Mouse (Mus musculus) lung, adult 10 weeks (tissue): ENCODE measurements around the gene Klk1b27. TPM values are rescaled to one million over a fixed set of nuclear protein-coding genes. Genes with fewer than 3 reads are reported as not detected.

ENCODE experiments used
- polyA plus RNA-seq: library from polyadenylated mRNA; stranded (reverse); fragments of 350-450 nt; fragmentation: Illumina TruSeq; extraction: RNeasy Lipid Tissue Mini Kit (QIAGEN cat#74804); gene quantifications from one replicate; pipeline ENCODE4 v1.2.3, GENCODE M21; 2014; ENCODE audit warnings: low read depth, low replicate concordance; ENCODE audit not compliant: insufficient read depth

Gene Klk1b27
- not detected for polyA plus RNA-seq

DNA sequence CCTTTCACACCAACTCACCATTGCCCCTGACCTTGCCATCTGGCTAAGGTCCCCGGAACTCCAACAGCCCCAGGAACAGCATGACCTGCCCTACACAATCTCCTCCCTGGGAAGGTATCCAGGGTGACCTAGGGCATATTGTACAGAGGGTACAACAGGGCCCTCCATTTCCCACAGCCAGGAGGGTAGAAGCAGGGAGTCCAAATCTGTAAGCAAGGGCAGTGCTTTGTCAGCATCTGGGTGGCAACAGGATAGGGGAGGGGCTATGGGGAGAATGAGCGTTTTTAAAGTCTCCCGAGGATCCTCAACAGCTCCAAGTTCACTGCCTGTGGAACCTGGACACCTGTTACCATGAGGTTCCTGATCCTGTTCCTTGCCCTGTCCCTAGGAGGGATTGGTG, at the start of gene Klk1b27:
TSS of gene Klk1b27 (plus strand) at position 301 of the 400 bp plus-strand sequence.

DNA sequence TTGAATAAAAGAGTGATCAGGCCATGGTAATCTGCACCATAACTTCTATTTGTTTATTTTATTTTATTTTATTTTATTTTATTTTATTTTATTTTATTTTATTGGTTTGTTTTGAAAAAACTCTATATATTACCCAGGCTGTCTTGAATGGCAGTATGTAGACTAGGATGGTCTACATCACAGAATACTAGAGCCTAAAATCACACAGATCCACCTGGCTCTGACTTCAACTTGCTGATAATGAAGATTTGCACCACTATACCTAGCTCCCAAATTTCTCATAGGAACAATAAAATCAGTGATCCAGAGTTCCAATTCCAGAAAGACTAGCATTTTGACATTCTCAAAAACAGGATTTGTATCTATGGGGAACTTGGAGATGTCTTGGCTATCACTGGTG, 40.2 kb upstream of the Klk1b27 start, which contains the start of gene Klk1b26:
TSS of gene Klk1b26 (plus strand) at position 301 of the 400 bp plus-strand sequence.

GRCm38 (mm10) chr7:44102028-44102427, 49.9 kb downstream of the Klk1b27 start, which contains the start of gene Klk1b21:
TSS of gene Klk1b21 (plus strand) at chr7:44102328.

Other genes with a start within 250 kb of the Klk1b27 start
- gene Klk7, start 241.0 kb upstream of the Klk1b27 start, polyA plus RNA-seq: not detected
- not detected for gene Klk6, start 227.8 kb upstream of the Klk1b27 start, polyA plus RNA-seq
- not detected for gene Klk5, start 210.3 kb upstream of the Klk1b27 start, polyA plus RNA-seq
- gene Klk4, start 171.1 kb upstream of the Klk1b27 start, polyA plus RNA-seq: not detected
- gene Klk15, start 118.5 kb upstream of the Klk1b27 start, polyA plus RNA-seq: not detected
- gene Klk1b8, start 101.6 kb upstream of the Klk1b27 start, polyA plus RNA-seq: not detected
- gene Klk1b1, start 85.5 kb upstream of the Klk1b27 start, polyA plus RNA-seq: not detected
- not detected for gene Klk1b9, start 76.2 kb upstream of the Klk1b27 start, polyA plus RNA-seq
- gene Klk1b11, start 56.4 kb upstream of the Klk1b27 start, polyA plus RNA-seq: not detected
- not detected for gene Klk1b26, start 40.1 kb upstream of the Klk1b27 start, polyA plus RNA-seq
- not detected for gene Klk1b21, start 50.0 kb downstream of the Klk1b27 start, polyA plus RNA-seq
- gene Klk1b22, start 60.4 kb downstream of the Klk1b27 start, polyA plus RNA-seq: not detected
- gene Klk1b16, start 84.5 kb downstream of the Klk1b27 start, polyA plus RNA-seq: not detected
- gene Klk1b24, start 135.9 kb downstream of the Klk1b27 start, polyA plus RNA-seq: not detected
- not detected for gene Klk1b3, start 145.9 kb downstream of the Klk1b27 start, polyA plus RNA-seq
- not detected for gene Klk1b4, start 155.1 kb downstream of the Klk1b27 start, polyA plus RNA-seq
- not detected for gene Klk1b5, start 163.7 kb downstream of the Klk1b27 start, polyA plus RNA-seq
- gene Klk1, start 173.1 kb downstream of the Klk1b27 start, polyA plus RNA-seq: 1.4 TPM
- not detected for gene Gm36864, start 183.9 kb downstream of the Klk1b27 start, polyA plus RNA-seq
- gene 1700028J19Rik, start 194.4 kb downstream of the Klk1b27 start, polyA plus RNA-seq: 0.31 TPM
- gene 2410002F23Rik, start 194.4 kb downstream of the Klk1b27 start, polyA plus RNA-seq: 13.5 TPM
- gene Acp4, start 205.1 kb downstream of the Klk1b27 start, polyA plus RNA-seq: not detected
- gene Gm15517, start 209.2 kb downstream of the Klk1b27 start, polyA plus RNA-seq: not detected